Mouse (Mus musculus) C2C12 (cell line): Measurements from ENCODE around the gene Tbc1d30.

Experiments
- CTCF ChIP-seq: IDR thresholded peaks from one replicate; pipeline ENCODE4 v1.5.1; 2011; ENCODE audit not compliant: control insufficient read depth, insufficient read depth, insufficient read length
- MYOD1 ChIP-seq: IDR thresholded peaks from one replicate; pipeline ENCODE4 v1.6.1; 2011; ENCODE audit warnings: low read depth; ENCODE audit not compliant: control insufficient read depth, insufficient read length
- USF1 ChIP-seq: IDR thresholded peaks from one replicate; pipeline ENCODE4 v1.6.1; 2011; ENCODE audit warnings: low read depth, mild to moderate bottlenecking, control low read depth, moderate library complexity

- TF ChIP-seq CTCF: no peak
- TF ChIP-seq USF1: no peak
- no peak for TF ChIP-seq MYOD1
These were observed 14.7 kb upstream of the Tbc1d30 start for GRCm38 (mm10) chr10:121365781-121366272.
